Mouse (Mus musculus) hindbrain, embryonic 13.5 days (tissue): Measurements from ENCODE around the gene Snrk. TPM values are rescaled to one million over a fixed set of nuclear protein-coding genes. Genes with fewer than 3 reads are reported as not detected.

Experiments used
- ATAC-seq: fragments of 200-750 bp; cut with Nextera tagmentation; 2 replicates; pipeline ENCODE4 v1.8.0; 2017; ENCODE audit warnings: moderate TSS enrichment; ENCODE audit not compliant: low FRiP score
- H3K27ac ChIP-seq: fragments of 300-500 bp; sonication (generic); 2 replicates; pipeline ENCODE4 v1.5.1; 2015; ENCODE audit warnings: inconsistent platforms, mild to moderate bottlenecking, moderate library complexity
- H3K27me3 ChIP-seq: fragments of 300-500 bp; sonication (generic); 2 replicates; pipeline ENCODE4 v1.6.1; 2015; ENCODE audit warnings: mild to moderate bottlenecking, inconsistent platforms
- H3K36me3 ChIP-seq: fragments of 300-500 bp; sonication (generic); 2 replicates; pipeline ENCODE4 v1.6.1; 2015; ENCODE audit warnings: mild to moderate bottlenecking, inconsistent platforms
- H3K4me1 ChIP-seq: fragments of 300-500 bp; sonication (generic); replicated peaks from 2 replicates; pipeline ENCODE4 v1.6.1; 2015; ENCODE audit warnings: inconsistent platforms
- H3K4me2 ChIP-seq: fragments of 300-500 bp; sonication (generic); 2 replicates; pipeline ENCODE4 v1.6.1; 2015; ENCODE audit warnings: inconsistent platforms, mild to moderate bottlenecking, moderate library complexity
- H3K4me3 ChIP-seq: fragments of 300-500 bp; sonication (generic); 2 replicates; pipeline ENCODE4 v1.5.1; 2015; ENCODE audit warnings: mild to moderate bottlenecking, inconsistent platforms
- H3K9ac ChIP-seq: fragments of 300-500 bp; sonication (generic); 2 replicates; pipeline ENCODE4 v1.6.1; 2015; ENCODE audit warnings: mild to moderate bottlenecking, inconsistent platforms
- H3K9me3 ChIP-seq: fragments of 300-500 bp; sonication (generic); 2 replicates; pipeline ENCODE4 v1.6.1; 2016; ENCODE audit warnings: inconsistent platforms
- WGBS: fragments of 180-500 bp; shearing (Covaris S2); methylation state at CpG from one replicate; pipeline ENCODE4 v1.1.7; 2015; 5-methylcytosine and 5-hydroxymethylcytosine counted together
- polyA plus RNA-seq: library from polyadenylated mRNA; unstranded; fragments of >200 nt; fragmentation: Nextera tagmentation; extraction: Ambion mirVana; gene quantifications from 2 replicates; pipeline ENCODE4 v1.2.1, GENCODE M21; 2015

Gene Snrk
- polyA plus RNA-seq, 1 experiment from 2014 or later: 56.2 TPM

GRCm38 (mm10) chr9:122130666-122131065 lies 13.6 kb downstream of the Snrk start:
- WGBS: 55% methylated on average over 3 of the region's 3 CpGs
- H3K36me3 ChIP-seq: peaks cover 14% of the 10 kb centered on the region
- H3K4me2 ChIP-seq: no peak overlapping the region
- H3K4me3 ChIP-seq: no peak overlapping the region
- no peaks in the 10 kb centered on the region for H3K9me3 ChIP-seq
- no peak for ATAC-seq
- no peak overlapping the region for H3K9ac ChIP-seq
- no peak overlapping the region for H3K27ac ChIP-seq
- peaks cover 28% of the 10 kb centered on the region for H3K4me1 ChIP-seq
- no peaks in the 10 kb centered on the region for H3K27me3 ChIP-seq

DNA sequence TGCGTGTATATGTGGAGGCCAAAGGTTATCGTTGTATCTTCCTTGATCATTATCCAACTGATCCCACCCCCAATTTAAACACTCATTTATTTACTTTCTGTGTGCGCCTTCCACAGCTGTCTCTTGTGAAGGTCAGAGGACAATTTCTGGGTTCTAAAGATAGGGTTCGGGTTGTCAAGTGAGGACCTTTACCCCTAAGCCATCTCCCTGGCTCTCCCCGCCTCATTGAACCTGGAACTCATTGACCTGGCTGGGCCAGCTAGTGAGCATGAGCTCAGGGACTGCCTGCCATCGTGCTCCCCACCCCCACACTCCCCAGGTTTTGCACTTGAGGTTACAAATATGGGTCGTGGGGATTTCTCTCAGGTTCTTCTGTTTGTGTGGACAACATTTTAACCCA lies 15.1 kb downstream of the Snrk start:
- no peak overlapping the region for H3K27ac ChIP-seq
- no peak for ATAC-seq
- no peaks in the 10 kb centered on the region for H3K27me3 ChIP-seq
- WGBS: 88% methylated on average over 7 of the region's 7 CpGs
- no peak overlapping the region for H3K4me2 ChIP-seq
- peaks cover 22% of the 10 kb centered on the region for H3K36me3 ChIP-seq
- H3K9ac ChIP-seq: no peak overlapping the region
- peaks cover 26% of the 10 kb centered on the region for H3K4me1 ChIP-seq
- no peak overlapping the region for H3K4me3 ChIP-seq
- no peaks in the 10 kb centered on the region for H3K9me3 ChIP-seq

GRCm38 (mm10) chr9:122135095-122135884 lies 18.2 kb downstream of the Snrk start:
- no peak overlapping the region for H3K4me2 ChIP-seq
- H3K36me3 ChIP-seq: peaks cover 32% of the 10 kb centered on the region
- no peaks in the 10 kb centered on the region for H3K9me3 ChIP-seq
- 79% methylated on average over 1 of the region's 1 CpGs for WGBS
- no peaks in the 10 kb centered on the region for H3K27me3 ChIP-seq
- H3K9ac ChIP-seq: no peak overlapping the region
- no peak for ATAC-seq
- H3K4me3 ChIP-seq: no peak overlapping the region
- no peak overlapping the region for H3K27ac ChIP-seq
- peaks cover 35% of the 10 kb centered on the region for H3K4me1 ChIP-seq

DNA sequence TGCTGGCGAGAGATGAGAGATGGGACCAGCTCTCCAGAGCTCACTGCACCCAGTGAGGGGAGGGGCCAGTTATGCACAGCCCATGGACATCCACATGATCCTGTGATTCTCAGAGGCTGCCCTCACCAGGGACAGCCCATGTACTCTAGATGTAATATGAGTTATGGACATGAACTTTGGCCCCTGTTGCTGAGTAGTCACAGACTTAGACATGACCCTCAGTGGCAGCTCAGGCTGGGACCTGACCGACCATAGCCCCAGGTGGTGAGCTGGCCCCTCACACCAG lies 18.8 kb downstream of the Snrk start:
- peaks cover 32% of the 10 kb centered on the region for H3K36me3 ChIP-seq
- no peaks in the 10 kb centered on the region for H3K9me3 ChIP-seq
- no peak for ATAC-seq
- H3K4me1 ChIP-seq: peaks cover 30% of the 10 kb centered on the region
- H3K4me2 ChIP-seq: no peak overlapping the region
- no peak overlapping the region for H3K9ac ChIP-seq
- H3K27ac ChIP-seq: no peak overlapping the region
- no peak overlapping the region for H3K4me3 ChIP-seq
- H3K27me3 ChIP-seq: no peaks in the 10 kb centered on the region
- WGBS: 89% methylated on average over 2 of the region's 2 CpGs

DNA sequence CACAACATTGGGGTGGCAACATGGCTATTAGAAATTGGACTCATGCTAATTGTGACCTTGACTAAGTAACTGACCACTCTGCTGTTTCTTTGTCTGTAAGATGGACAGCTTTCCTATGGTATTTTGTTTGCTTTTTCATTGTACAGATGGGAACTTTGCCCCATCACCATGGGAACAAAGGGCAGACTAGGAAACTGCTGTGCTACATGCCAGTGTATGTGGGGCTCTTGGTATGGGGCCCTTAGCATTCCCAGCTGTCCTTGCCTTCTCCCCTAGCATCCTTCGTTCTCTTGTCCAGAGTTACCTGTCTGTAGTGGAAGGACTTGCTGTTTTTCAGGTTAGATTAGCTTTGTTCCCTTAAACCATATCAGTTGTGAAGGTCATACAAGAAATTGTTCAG lies 20.9 kb downstream of the Snrk start:
- no peak for ATAC-seq
- WGBS: 41% methylated on average over 1 of the region's 1 CpGs
- H3K4me3 ChIP-seq: no peak overlapping the region
- H3K4me2 ChIP-seq: no peak overlapping the region
- peaks cover 28% of the 10 kb centered on the region for H3K36me3 ChIP-seq
- H3K9ac ChIP-seq: no peak overlapping the region
- peaks cover 36% of the 10 kb centered on the region for H3K4me1 ChIP-seq
- H3K27me3 ChIP-seq: no peaks in the 10 kb centered on the region
- no peaks in the 10 kb centered on the region for H3K9me3 ChIP-seq
- no peak overlapping the region for H3K27ac ChIP-seq

GRCm38 (mm10) chr9:122138371-122139029 lies 21.4 kb downstream of the Snrk start:
- H3K9me3 ChIP-seq: no peaks in the 10 kb centered on the region
- H3K27ac ChIP-seq: no peak overlapping the region
- 96% methylated on average over 4 of the region's 4 CpGs for WGBS
- H3K4me3 ChIP-seq: no peak overlapping the region
- H3K27me3 ChIP-seq: no peaks in the 10 kb centered on the region
- no peak overlapping the region for H3K4me2 ChIP-seq
- peaks cover 28% of the 10 kb centered on the region for H3K36me3 ChIP-seq
- H3K4me1 ChIP-seq: peaks cover 39% of the 10 kb centered on the region
- no peak for ATAC-seq
- H3K9ac ChIP-seq: no peak overlapping the region

GRCm38 (mm10) chr9:122139236-122139635 lies 22.2 kb downstream of the Snrk start:
- no peak for ATAC-seq
- peaks cover 39% of the 10 kb centered on the region for H3K4me1 ChIP-seq
- WGBS: 49% methylated on average over 2 of the region's 2 CpGs
- H3K36me3 ChIP-seq: peaks cover 34% of the 10 kb centered on the region
- H3K4me3 ChIP-seq: no peak overlapping the region
- no peak overlapping the region for H3K4me2 ChIP-seq
- no peaks in the 10 kb centered on the region for H3K27me3 ChIP-seq
- H3K9ac ChIP-seq: no peak overlapping the region
- H3K9me3 ChIP-seq: no peaks in the 10 kb centered on the region
- H3K27ac ChIP-seq: no peak overlapping the region

- Histone ChIP-seq H3K9me3 (no peaks in the 10 kb centered on the region), H3K36me3 (peaks cover 20% of the 10 kb centered on the region), H3K4me2 (no peak overlapping the region), H3K4me3 (no peak overlapping the region), H3K27ac (no peak overlapping the region), H3K4me1 (peaks cover 34% of the 10 kb centered on the region), H3K27me3 (no peaks in the 10 kb centered on the region), H3K9ac (no peak overlapping the region)
- WGBS: 55% methylated on average over 1 of the region's 1 CpGs
- ATAC-seq: no peak
Measured at GRCm38 (mm10) chr9:122143219-122143618, 26.2 kb downstream of the Snrk start.

GRCm38 (mm10) chr9:122144776-122145175 lies 27.7 kb downstream of the Snrk start:
- H3K27ac ChIP-seq: no peak overlapping the region
- H3K9ac ChIP-seq: no peak overlapping the region
- H3K27me3 ChIP-seq: no peaks in the 10 kb centered on the region
- no peak overlapping the region for H3K4me3 ChIP-seq
- no peak for ATAC-seq
- no peak overlapping the region for H3K4me2 ChIP-seq
- H3K36me3 ChIP-seq: peaks cover 20% of the 10 kb centered on the region
- 97% methylated on average over 3 of the region's 3 CpGs for WGBS
- H3K4me1 ChIP-seq: peaks cover 28% of the 10 kb centered on the region
- no peaks in the 10 kb centered on the region for H3K9me3 ChIP-seq

DNA sequence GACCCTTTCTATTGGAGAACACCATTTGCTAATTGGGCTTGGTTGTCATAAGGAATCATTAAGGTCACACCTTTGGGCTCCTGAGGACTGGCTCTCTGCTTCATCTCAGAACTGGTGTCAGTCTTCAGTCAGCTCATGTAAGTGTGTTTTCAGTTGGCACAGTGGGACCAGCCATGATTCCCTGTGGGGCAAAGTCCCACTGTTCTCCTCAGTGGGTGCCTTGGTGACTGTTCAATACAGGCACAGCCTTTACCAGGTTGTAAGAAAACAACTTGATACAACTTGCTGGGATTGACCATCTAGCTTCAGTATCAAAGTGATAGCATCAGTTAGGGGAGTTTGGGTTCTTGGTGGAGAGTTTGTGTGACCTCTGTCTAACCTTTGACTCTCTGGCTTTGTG lies 28.6 kb downstream of the Snrk start:
- H3K27ac ChIP-seq: no peak overlapping the region; the same call in 1 of the 2 replicates
- no peak overlapping the region for H3K9ac ChIP-seq
- H3K9me3 ChIP-seq: no peaks in the 10 kb centered on the region
- peaks cover 20% of the 10 kb centered on the region for H3K36me3 ChIP-seq
- H3K4me3 ChIP-seq: no peak overlapping the region
- peaks cover 28% of the 10 kb centered on the region for H3K4me1 ChIP-seq
- no peak overlapping the region for H3K4me2 ChIP-seq
- no peaks in the 10 kb centered on the region for H3K27me3 ChIP-seq
- no peak for ATAC-seq

- Histone ChIP-seq H3K9me3 (no peaks in the 10 kb centered on the region), H3K27ac (no peak overlapping the region; the same call in 1 of the 2 replicates), H3K4me1 (peaks cover 28% of the 10 kb centered on the region), H3K4me2 (no peak overlapping the region), H3K36me3 (peaks cover 20% of the 10 kb centered on the region), H3K9ac (no peak overlapping the region), H3K4me3 (no peak overlapping the region), H3K27me3 (no peaks in the 10 kb centered on the region)
- WGBS: 77% methylated on average over 4 of the region's 4 CpGs
- ATAC-seq: no peak
Measured at GRCm38 (mm10) chr9:122146124-122146870, 29.2 kb downstream of the Snrk start.

DNA sequence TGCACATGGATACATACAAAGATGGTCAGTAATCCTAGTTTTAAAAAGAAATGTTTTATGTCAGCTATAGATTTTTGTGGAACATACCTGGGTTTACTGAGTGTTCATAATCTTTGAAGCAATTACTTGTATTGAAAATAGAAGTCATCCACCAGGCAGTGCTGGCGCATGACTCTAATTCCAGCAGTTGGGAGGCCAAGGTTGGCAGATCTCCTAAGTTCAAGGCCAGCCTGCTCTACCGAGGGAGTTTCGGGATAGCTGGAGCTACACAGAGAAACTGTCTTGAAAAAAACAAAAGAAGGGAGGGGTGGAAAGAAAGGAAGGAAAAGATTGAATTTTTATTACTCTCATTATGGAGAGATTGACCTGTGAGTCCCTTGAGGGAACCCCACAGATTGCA lies 31.3 kb downstream of the Snrk start:
- no peaks in the 10 kb centered on the region for H3K27me3 ChIP-seq
- WGBS: 88% methylated on average over 3 of the region's 3 CpGs

More for the DNA sequence above, 31.3 kb downstream of the Snrk start:
- H3K27ac ChIP-seq: no peak overlapping the region
- H3K4me1 ChIP-seq: peaks cover 15% of the 10 kb centered on the region
- H3K36me3 ChIP-seq: peaks cover 20% of the 10 kb centered on the region
- no peak overlapping the region for H3K4me3 ChIP-seq
- no peak for ATAC-seq
- H3K9ac ChIP-seq: no peak overlapping the region
- no peak overlapping the region for H3K4me2 ChIP-seq
- H3K9me3 ChIP-seq: no peaks in the 10 kb centered on the region
